Mouse (Mus musculus) midbrain, embryonic 16.5 days (tissue): ENCODE results near the gene Gpr12. TPM values are rescaled to one million over a fixed set of nuclear protein-coding genes. Genes with fewer than 3 reads are reported as not detected.

Experiments used
- ATAC-seq: fragments of 200-750 bp; cut with Nextera tagmentation; 2 replicates; pipeline ENCODE4 v1.8.0; 2017; ENCODE audit warnings: moderate TSS enrichment
- H3K27ac ChIP-seq: fragments of 300-500 bp; sonication (generic); 2 replicates; pipeline ENCODE4 v1.5.1; 2014; ENCODE audit warnings: mild to moderate bottlenecking, low read length, mixed read lengths
- H3K27me3 ChIP-seq: fragments of 300-500 bp; sonication (generic); 2 replicates; pipeline ENCODE4 v1.6.1; 2014; ENCODE audit warnings: low read depth, low read length, mixed read lengths; ENCODE audit not compliant: control insufficient read depth, insufficient read depth
- H3K36me3 ChIP-seq: fragments of 300-500 bp; sonication (generic); 2 replicates; pipeline ENCODE4 v1.6.1; 2014; ENCODE audit warnings: mild to moderate bottlenecking, low read length, moderate library complexity, mixed read lengths; ENCODE audit not compliant: control insufficient read depth, insufficient read depth
- H3K4me1 ChIP-seq: fragments of 300-500 bp; sonication (generic); 2 replicates; pipeline ENCODE4 v1.6.1; 2014; ENCODE audit warnings: mild to moderate bottlenecking, low read length, mixed read lengths; ENCODE audit not compliant: control insufficient read depth, insufficient read depth
- H3K4me2 ChIP-seq: fragments of 300-500 bp; sonication (generic); 2 replicates; pipeline ENCODE4 v1.6.1; 2014; ENCODE audit warnings: mild to moderate bottlenecking, low read length, mixed read lengths
- H3K4me3 ChIP-seq: fragments of 300-500 bp; sonication (generic); 2 replicates; pipeline ENCODE4 v1.5.1; 2014; ENCODE audit warnings: low read depth, mild to moderate bottlenecking, low read length, moderate library complexity, mixed read lengths
- H3K9ac ChIP-seq: fragments of 300-500 bp; sonication (generic); 2 replicates; pipeline ENCODE4 v1.6.1; 2014; ENCODE audit warnings: low read depth, low read length, mixed read lengths
- H3K9me3 ChIP-seq: fragments of 300-500 bp; sonication (generic); replicated peaks from 2 replicates; pipeline ENCODE4 v1.6.1; 2014; ENCODE audit warnings: mild to moderate bottlenecking, low read length, mixed read lengths; ENCODE audit not compliant: control insufficient read depth, poor library complexity, severe bottlenecking
- WGBS: fragments of 180-500 bp; shearing (Covaris S2); extraction: QIAGEN DNeasy Blood & Tissue Kit; methylation state at CpG from one replicate; pipeline ENCODE4 v1.1.7; 2014; 5-methylcytosine and 5-hydroxymethylcytosine counted together
- polyA plus RNA-seq: library from polyadenylated mRNA; unstranded; fragments of >200 nt; fragmentation: Nextera tagmentation; extraction: Ambion mirVana; gene quantifications from 2 replicates; pipeline ENCODE4 v1.2.1, GENCODE M21; 2015

Gpr12 gene
- 32.0 and 36.8 TPM in 2 replicates for polyA plus RNA-seq

GRCm38 (mm10) chr5:146584478-146585306 lies at the start of gene Gpr12:
Gene Gpr12, minus strand, starts transcription at chr5:146585239.
- H3K4me3 ChIP-seq, result peak within 1 kb of the TSS; percentile 74
- peak; percentile 82 for ATAC-seq
- peak within 1 kb of the TSS; percentile 86 for H3K9ac ChIP-seq
- no peaks in the 10 kb centered on the region for H3K36me3 ChIP-seq
- peaks cover 10% of the 10 kb centered on the region; the same call in 1 of the 2 replicates for H3K4me1 ChIP-seq
- WGBS, result under 1% methylated on average over 54 of the region's 64 CpGs
- H3K9me3 ChIP-seq, result no peaks in the 10 kb centered on the region
- peak within 1 kb of the TSS; percentile 86 for H3K4me2 ChIP-seq
- H3K27me3 ChIP-seq, result no peaks in the 10 kb centered on the region; the same call in 1 of the 2 replicates
- H3K27ac ChIP-seq, result peak within 1 kb of the TSS; percentile 70

DNA sequence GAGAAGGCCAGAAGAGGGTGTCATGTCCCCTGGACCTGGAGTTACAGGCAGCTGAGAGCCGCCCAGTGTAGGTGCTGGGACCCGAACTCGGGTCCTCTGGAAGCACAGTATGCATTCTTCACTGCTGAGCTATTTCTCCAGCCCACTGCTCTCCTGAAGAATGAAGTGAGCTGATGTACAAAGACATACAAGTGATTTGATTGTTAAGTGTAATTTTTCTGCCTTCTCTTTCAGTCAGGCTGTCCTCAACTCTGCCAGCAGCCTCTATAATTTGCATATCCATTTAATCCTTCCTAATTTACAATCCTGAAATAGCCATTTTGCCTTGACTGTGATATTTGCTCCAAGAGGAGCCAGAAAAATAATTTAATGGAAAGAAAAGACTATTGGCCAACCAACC lies 46.6 kb upstream of the Gpr12 start:
- ATAC-seq, result no peak
- Histone ChIP-seq H3K27ac (no peak overlapping the region), H3K4me3 (no peak overlapping the region), H3K36me3 (no peaks in the 10 kb centered on the region), H3K4me1 (no peaks in the 10 kb centered on the region), H3K9me3 (no peaks in the 10 kb centered on the region), H3K9ac (no peak overlapping the region), H3K27me3 (no peaks in the 10 kb centered on the region), H3K4me2 (no peak overlapping the region)
- 70% methylated on average over 3 of the region's 3 CpGs for WGBS

DNA sequence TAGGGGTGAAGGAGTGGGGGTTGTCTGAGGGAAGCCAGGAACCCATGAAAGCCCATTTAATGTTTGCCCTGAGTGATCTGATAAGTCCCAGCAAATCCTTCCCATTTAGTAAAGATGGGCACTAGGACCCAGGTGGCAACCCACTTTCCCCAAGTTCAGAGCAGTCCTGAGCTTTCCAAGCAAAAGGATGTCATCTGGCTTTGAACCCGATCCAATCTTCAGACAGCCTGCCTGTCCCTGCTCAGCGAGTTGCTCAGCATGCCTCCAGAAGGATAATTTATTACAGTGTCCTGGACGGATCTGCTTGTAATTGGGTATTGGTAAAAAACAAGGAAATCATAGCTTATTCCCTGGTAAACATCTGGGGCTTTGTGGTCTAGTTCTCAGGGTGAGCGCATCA lies 45.9 kb upstream of the Gpr12 start:
- H3K36me3 ChIP-seq, result no peaks in the 10 kb centered on the region
- H3K27ac ChIP-seq, result no peak overlapping the region
- peaks cover 3% of the 10 kb centered on the region; the same call in 1 of the 2 replicates for H3K4me1 ChIP-seq
- no peaks in the 10 kb centered on the region for H3K27me3 ChIP-seq
- no peak overlapping the region for H3K4me2 ChIP-seq
- H3K4me3 ChIP-seq, result no peak overlapping the region
- H3K9me3 ChIP-seq, result no peaks in the 10 kb centered on the region
- no peak overlapping the region for H3K9ac ChIP-seq
- WGBS, result 36% methylated on average over 4 of the region's 4 CpGs
- no peak for ATAC-seq

GRCm38 (mm10) chr5:146629636-146630035 lies 44.6 kb upstream of the Gpr12 start:
- H3K9me3 ChIP-seq, result no peaks in the 10 kb centered on the region
- H3K27ac ChIP-seq, result no peak overlapping the region
- no peak overlapping the region for H3K9ac ChIP-seq
- ATAC-seq, result no peak
- no peak overlapping the region for H3K4me3 ChIP-seq
- 80% methylated on average over 10 of the region's 10 CpGs for WGBS
- H3K4me2 ChIP-seq, result no peak overlapping the region
- no peaks in the 10 kb centered on the region for H3K36me3 ChIP-seq
- no peaks in the 10 kb centered on the region for H3K27me3 ChIP-seq
- peaks cover 3% of the 10 kb centered on the region; the same call in 1 of the 2 replicates for H3K4me1 ChIP-seq

DNA sequence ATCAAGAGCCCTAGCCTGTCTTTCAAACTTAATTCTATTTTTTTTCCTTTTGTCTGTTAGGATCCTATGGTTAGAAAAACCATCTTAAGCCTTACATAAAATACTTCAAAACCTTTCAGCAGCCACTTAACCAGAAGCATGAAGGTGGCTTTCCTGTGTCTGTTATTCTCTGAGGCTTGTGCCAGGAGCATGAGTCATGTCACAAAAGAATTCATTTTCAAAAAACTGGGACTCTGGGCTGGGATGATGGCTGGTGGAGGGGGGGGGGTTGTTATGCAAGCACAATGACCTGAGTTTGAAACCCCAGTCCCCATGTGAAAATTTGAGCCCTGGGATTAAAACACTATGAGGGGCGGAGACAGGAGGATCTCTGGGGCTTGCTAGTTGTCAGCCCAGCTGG lies 43.8 kb upstream of the Gpr12 start:
- Histone ChIP-seq H3K4me1 (peaks cover 3% of the 10 kb centered on the region; the same call in 1 of the 2 replicates), H3K9me3 (no peaks in the 10 kb centered on the region), H3K4me2 (no peak overlapping the region), H3K9ac (no peak overlapping the region), H3K36me3 (no peaks in the 10 kb centered on the region), H3K27ac (no peak overlapping the region), H3K4me3 (no peak overlapping the region), H3K27me3 (no peaks in the 10 kb centered on the region)
- WGBS, result 77% methylated on average over 1 of the region's 1 CpGs
- ATAC-seq, result no peak

GRCm38 (mm10) chr5:146627901-146628300 lies 42.9 kb upstream of the Gpr12 start:
- H3K9ac ChIP-seq, result no peak overlapping the region
- 55% methylated on average over 5 of the region's 5 CpGs for WGBS

GRCm38 (mm10) chr5:146625635-146626311 lies 40.7 kb upstream of the Gpr12 start:
- Histone ChIP-seq H3K9me3 (no peaks in the 10 kb centered on the region), H3K4me3 (no peak overlapping the region), H3K4me1 (peaks cover 3% of the 10 kb centered on the region; the same call in 1 of the 2 replicates), H3K27me3 (no peaks in the 10 kb centered on the region), H3K36me3 (no peaks in the 10 kb centered on the region), H3K27ac (no peak overlapping the region; the same call in 1 of the 2 replicates), H3K4me2 (no peak overlapping the region), H3K9ac (no peak overlapping the region)
- WGBS, result 51% methylated on average over 6 of the region's 6 CpGs
- peak; percentile 72; the same call in 1 of the 2 replicates for ATAC-seq

More at GRCm38 (mm10) chr5:146627901-146628300, 42.9 kb upstream of the Gpr12 start:
- Histone ChIP-seq H3K27me3 (no peaks in the 10 kb centered on the region), H3K27ac (no peak overlapping the region), H3K4me3 (no peak overlapping the region), H3K4me1 (peaks cover 3% of the 10 kb centered on the region; the same call in 1 of the 2 replicates), H3K4me2 (no peak overlapping the region), H3K36me3 (no peaks in the 10 kb centered on the region), H3K9me3 (no peaks in the 10 kb centered on the region)
- no peak for ATAC-seq

GRCm38 (mm10) chr5:146611830-146612229 lies 26.8 kb upstream of the Gpr12 start:
- ATAC-seq, result no peak
- WGBS, result 60% methylated on average over 7 of the region's 7 CpGs
- no peaks in the 10 kb centered on the region; the same call in 1 of the 2 replicates for H3K9me3 ChIP-seq
- H3K27me3 ChIP-seq, result no peaks in the 10 kb centered on the region
- H3K36me3 ChIP-seq, result no peaks in the 10 kb centered on the region
- no peak overlapping the region for H3K4me2 ChIP-seq
- H3K27ac ChIP-seq, result no peak overlapping the region
- H3K4me3 ChIP-seq, result no peak overlapping the region
- no peaks in the 10 kb centered on the region for H3K4me1 ChIP-seq
- no peak overlapping the region for H3K9ac ChIP-seq

GRCm38 (mm10) chr5:146611009-146611408 lies 26.0 kb upstream of the Gpr12 start:
- Histone ChIP-seq H3K9me3 (no peaks in the 10 kb centered on the region; the same call in 1 of the 2 replicates), H3K27ac (no peak overlapping the region), H3K4me2 (no peak overlapping the region), H3K9ac (no peak overlapping the region), H3K4me3 (no peak overlapping the region), H3K4me1 (no peaks in the 10 kb centered on the region), H3K36me3 (no peaks in the 10 kb centered on the region), H3K27me3 (no peaks in the 10 kb centered on the region)
- no peak for ATAC-seq
- 62% methylated on average over 8 of the region's 8 CpGs for WGBS
